Mouse (Mus musculus) small intestine, adult 2 months (tissue): Measurements from ENCODE around the gene Slc25a35.

ENCODE experiments used
- CTCF ChIP-seq: fragments of 200-500 bp; IDR thresholded peaks from 2 replicates; pipeline ENCODE4 v1.5.1; 2012; ENCODE audit warnings: low read depth, mild to moderate bottlenecking, control low read depth, inconsistent platforms, low read length, moderate library complexity, mixed read lengths; ENCODE audit not compliant: insufficient replicate concordance, insufficient read length; ENCODE audit errors: extremely low read depth
- POLR2A ChIP-seq: fragments of 200-500 bp; IDR thresholded peaks from 2 replicates; pipeline ENCODE4 v1.6.1; 2012; ENCODE audit warnings: low read depth, mild to moderate bottlenecking, control low read depth, inconsistent platforms, low read length, moderate library complexity

DNA sequence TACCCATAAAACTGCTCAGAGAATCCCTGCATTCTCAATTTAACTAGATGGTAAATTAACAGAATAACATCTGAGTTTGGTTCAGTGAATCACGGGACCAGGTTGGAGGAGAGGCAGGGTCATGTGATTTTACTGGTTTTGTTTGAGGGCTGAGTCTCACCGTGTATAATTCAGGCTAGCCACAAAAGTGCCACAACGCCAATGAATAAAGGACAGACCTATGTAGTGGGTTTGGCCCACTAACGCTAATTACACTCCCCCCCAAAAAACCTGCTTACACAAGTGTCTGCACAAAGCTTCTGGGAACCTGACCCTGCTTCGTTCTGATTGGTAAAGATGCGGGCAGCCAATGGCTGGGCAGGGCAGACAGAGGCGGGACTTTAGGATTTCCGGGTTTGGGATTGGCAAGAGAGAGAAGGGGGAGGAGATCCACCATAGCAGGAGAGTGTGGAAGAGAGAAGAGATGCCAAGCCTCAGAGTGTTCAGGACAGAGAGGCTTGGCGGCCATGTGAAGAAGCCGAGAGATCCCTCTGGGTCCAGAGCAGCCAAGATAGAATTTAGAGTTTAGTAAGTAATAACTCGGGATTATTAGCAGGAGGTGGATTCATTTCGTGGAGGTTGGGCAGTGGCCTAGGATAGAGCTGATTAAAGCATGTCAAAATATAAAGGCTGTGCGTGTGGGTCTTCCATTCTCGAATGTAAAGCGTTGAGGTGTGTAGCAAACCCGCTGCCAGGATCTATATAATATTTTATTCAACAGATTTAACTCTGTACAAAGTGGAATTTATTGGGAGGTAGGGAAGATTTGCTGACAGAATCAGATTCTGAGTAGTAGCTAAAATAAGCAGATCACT is 28.3 kb upstream of the Slc25a35 start:
- TF ChIP-seq CTCF (no peak), POLR2A (no peak; the same call in 1 of the 2 replicates)
